Mouse (Mus musculus) MEL (cell line): Measurements from ENCODE around the gene Adamts9. TPM values are rescaled to one million over a fixed set of nuclear protein-coding genes. Genes with fewer than 3 reads are reported as not detected.

ENCODE experiments used
- DNase-seq: peaks from one replicate; pipeline ENCODE4 v3.0.0; 2011; ENCODE audit warnings: low read depth, low spot score
- H3K27ac ChIP-seq: 2 replicates; pipeline ENCODE4 v1.5.1; 2012; ENCODE audit warnings: low read depth, mild to moderate bottlenecking, control low read depth, low read length, moderate library complexity; ENCODE audit not compliant: control insufficient read depth
- H3K27me3 ChIP-seq, 2 experiments: fragments of 150-350 bp in 1 of 2; sonication (generic) in 1 of 2; 2 replicates each; pipeline ENCODE4 v1.6.1; 2012; ENCODE audit warnings: low read length in 2 of 2, mild to moderate bottlenecking in 2 of 2, improper control_type of control experiment in 1 of 2, moderate library complexity in 1 of 2; ENCODE audit not compliant: insufficient read depth in 2 of 2, control insufficient read depth in 1 of 2
- H3K36me3 ChIP-seq, 2 experiments: 2 replicates each; pipeline ENCODE4 v1.6.1; 2012 to 2014; ENCODE audit warnings: low read length in 2 of 2, improper control_type of control experiment in 1 of 2, inconsistent platforms in 1 of 2, mild to moderate bottlenecking in 1 of 2; ENCODE audit not compliant: insufficient read depth in 2 of 2, control insufficient read depth in 1 of 2
- H3K4me1 ChIP-seq, 2 experiments: fragments of 150-350 bp in 1 of 2; sonication (generic) in 1 of 2; 2 replicates each; pipeline ENCODE4 v1.6.1; 2012; ENCODE audit warnings: low read length in 2 of 2, improper control_type of control experiment in 1 of 2, mild to moderate bottlenecking in 1 of 2; ENCODE audit not compliant: insufficient read depth in 2 of 2, control insufficient read depth in 1 of 2
- H3K4me3 ChIP-seq, 2 experiments: fragments of 150-350 bp in 1 of 2; sonication (generic) in 1 of 2; 2 replicates each; pipeline ENCODE4 v1.5.1; 2012; ENCODE audit warnings: low read depth in 2 of 2, low read length in 2 of 2, mild to moderate bottlenecking in 2 of 2, moderate library complexity in 2 of 2, control low read depth in 1 of 2, improper control_type of control experiment in 1 of 2; ENCODE audit not compliant: control insufficient read depth in 1 of 2, insufficient read depth in 1 of 2
- H3K79me2 ChIP-seq: 2 replicates; pipeline ENCODE4 v1.6.1; 2012; ENCODE audit warnings: mild to moderate bottlenecking, low read length, moderate library complexity; ENCODE audit not compliant: control insufficient read depth, poor library complexity, insufficient read depth
- H3K9ac ChIP-seq: 2 replicates; pipeline ENCODE4 v1.6.1; 2012; ENCODE audit warnings: low read depth, mild to moderate bottlenecking, control low read depth, low read length, moderate library complexity; ENCODE audit not compliant: control insufficient read depth, poor library complexity, severe bottlenecking
- H3K9me3 ChIP-seq: fragments of 150-350 bp; sonication (generic); replicated peaks from 2 replicates; pipeline ENCODE4 v1.6.1; 2012; ENCODE audit warnings: mild to moderate bottlenecking, low read length, improper control_type of control experiment, moderate library complexity; ENCODE audit not compliant: insufficient read depth
- BHLHE40 ChIP-seq: IDR thresholded peaks from 2 replicates; pipeline ENCODE4 v1.6.1; 2012; ENCODE audit warnings: low read depth, mild to moderate bottlenecking, inconsistent platforms, low read length, improper control_type of control experiment, borderline replicate concordance
- CHD1 ChIP-seq: IDR thresholded peaks from 2 replicates; pipeline ENCODE4 v1.6.1; 2012; ENCODE audit warnings: low read depth, mild to moderate bottlenecking, inconsistent platforms, low read length, improper control_type of control experiment
- ETS1 ChIP-seq: IDR thresholded peaks from 2 replicates; pipeline ENCODE4 v1.6.1; 2012; ENCODE audit warnings: low read depth, mild to moderate bottlenecking, inconsistent platforms, low read length, improper control_type of control experiment, moderate library complexity
- GABPA ChIP-seq: IDR thresholded peaks from 2 replicates; pipeline ENCODE4 v1.6.1; 2012; ENCODE audit warnings: low read depth, mild to moderate bottlenecking, inconsistent platforms, low read length, improper control_type of control experiment, moderate library complexity
- GATA1 ChIP-seq: IDR thresholded peaks from 2 replicates; pipeline ENCODE4 v1.6.1; 2011; ENCODE audit warnings: low read depth, low read length, improper control_type of control experiment
- JUND ChIP-seq: IDR thresholded peaks from 2 replicates; pipeline ENCODE4 v1.6.1; 2011; ENCODE audit warnings: low read depth, mild to moderate bottlenecking, improper control_type of control experiment, low read length
- KAT2A ChIP-seq: conservative IDR thresholded peaks from 2 replicates; pipeline ENCODE4 v1.6.1; 2012; ENCODE audit warnings: low read depth, low read length, improper control_type of control experiment, inconsistent platforms
- MAFK ChIP-seq: IDR thresholded peaks from 2 replicates; pipeline ENCODE4 v1.6.1; 2011; ENCODE audit warnings: low read depth, mild to moderate bottlenecking, low read length, improper control_type of control experiment, borderline replicate concordance
- MXI1 ChIP-seq: IDR thresholded peaks from 2 replicates; pipeline ENCODE4 v1.6.1; 2011; ENCODE audit warnings: mild to moderate bottlenecking, low read depth, low read length, improper control_type of control experiment
- MYB ChIP-seq: IDR thresholded peaks from 2 replicates; pipeline ENCODE4 v1.6.1; 2011; ENCODE audit warnings: mild to moderate bottlenecking, low read depth, low read length, improper control_type of control experiment
- MYC ChIP-seq: IDR thresholded peaks from 2 replicates; pipeline ENCODE4 v1.6.1; 2011; ENCODE audit warnings: low read depth, mild to moderate bottlenecking, low read length, improper control_type of control experiment, moderate library complexity
- POLR2AphosphoS2 ChIP-seq: IDR thresholded peaks from 2 replicates; pipeline ENCODE4 v1.6.1; 2011; ENCODE audit warnings: low read length, improper control_type of control experiment
- RAD21 ChIP-seq: IDR thresholded peaks from 2 replicates; pipeline ENCODE4 v1.6.1; 2011; ENCODE audit warnings: mild to moderate bottlenecking, low read depth, low read length, improper control_type of control experiment
- SIN3A ChIP-seq: IDR thresholded peaks from 2 replicates; pipeline ENCODE4 v1.6.1; 2012; ENCODE audit warnings: low read length, improper control_type of control experiment, inconsistent platforms
- TAL1 ChIP-seq: IDR thresholded peaks from 2 replicates; pipeline ENCODE4 v1.6.1; 2012; ENCODE audit warnings: mild to moderate bottlenecking, inconsistent platforms, low read length, moderate library complexity, mixed read lengths
- TCF12 ChIP-seq: IDR thresholded peaks from 2 replicates; pipeline ENCODE4 v1.6.1; 2014; ENCODE audit warnings: low read depth, mild to moderate bottlenecking, inconsistent platforms, low read length, improper control_type of control experiment, moderate library complexity
- UBTF ChIP-seq: IDR thresholded peaks from 2 replicates; pipeline ENCODE4 v1.6.1; 2012; ENCODE audit warnings: low read depth, mild to moderate bottlenecking, inconsistent platforms, low read length, improper control_type of control experiment, moderate library complexity, borderline replicate concordance; ENCODE audit not compliant: insufficient read depth
- USF2 ChIP-seq, 2 experiments: IDR thresholded peaks; 2 replicates each; pipeline ENCODE4 v1.6.1; 2011 to 2012; ENCODE audit warnings: improper control_type of control experiment in 2 of 2, low read length in 2 of 2, borderline replicate concordance in 1 of 2, inconsistent platforms in 1 of 2, low read depth in 1 of 2, mild to moderate bottlenecking in 1 of 2; ENCODE audit not compliant: insufficient read depth in 1 of 2
- ZC3H11A ChIP-seq: IDR thresholded peaks from 2 replicates; pipeline ENCODE4 v1.6.1; 2012; ENCODE audit warnings: low read depth, mild to moderate bottlenecking, inconsistent platforms, low read length, improper control_type of control experiment
- ZMIZ1 ChIP-seq: IDR thresholded peaks from 2 replicates; pipeline ENCODE4 v1.6.1; 2012; ENCODE audit warnings: low read depth, mild to moderate bottlenecking, inconsistent platforms, low read length, improper control_type of control experiment, moderate library complexity
- ZNF384 ChIP-seq: IDR thresholded peaks from 2 replicates; pipeline ENCODE4 v1.6.1; 2012; ENCODE audit warnings: low read depth, mild to moderate bottlenecking, inconsistent platforms, low read length, improper control_type of control experiment
- polyA plus RNA-seq, 2 experiments: library from polyadenylated mRNA; stranded (reverse) in 1 of 2; unstranded in 1 of 2; fragments of >175 nt in 1 of 2; fragments of >200 nt in 1 of 2; gene quantifications; 2 replicates each; pipeline versions ENCODE4 v1.2.1 to v1.2.4; 2012; ENCODE audit warnings: low replicate concordance in 2 of 2, low read depth in 1 of 2; ENCODE audit not compliant: insufficient read length in 2 of 2, insufficient read depth in 1 of 2, missing spikeins in 1 of 2
- total RNA-seq: library from RNA; depleted of rRNA; stranded (reverse); fragments of 300-350 nt; gene quantifications from 2 replicates; pipeline ENCODE4 v1.2.3, GENCODE M21; 2012

The Adamts9 gene
- total and polyA plus RNA-seq, 3 experiments = not detected

DNA sequence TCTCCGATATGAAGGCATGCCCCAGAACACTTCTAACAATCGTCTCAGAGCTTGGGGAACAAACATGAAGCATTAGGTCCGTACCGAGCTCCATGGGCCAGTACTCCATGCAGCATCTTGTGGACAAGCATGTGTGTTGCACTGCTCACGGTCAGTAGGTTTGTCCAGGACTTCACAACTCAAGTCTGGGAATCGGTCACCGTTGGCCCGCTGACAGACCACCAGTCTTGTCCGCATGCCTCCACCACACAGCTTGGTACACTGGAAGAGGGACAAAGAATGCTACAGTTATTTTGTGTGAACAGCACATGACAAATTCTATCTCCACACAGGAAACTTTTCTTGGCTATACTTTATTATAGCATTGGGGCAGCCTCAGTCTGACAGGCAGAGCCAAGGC lies 94.1 kb downstream of the Adamts9 start:
- H3K27ac ChIP-seq = no peak overlapping the region
- no peaks in the 10 kb centered on the region for H3K4me1 ChIP-seq
- TF ChIP-seq MYC (no peak), USF2 (IDR thresholded peaks at IDR 0.05; ENCODE audit: borderline replicate concordance in 1 of 2, insufficient read depth in 1 of 2, low read depth in 1 of 2, low read length in 2 of 2) (no peak), TAL1 (no peak), ZNF384 (no peak), GABPA (no peak), GATA1 (no peak), MXI1 (no peak), RAD21 (no peak), KAT2A (no peak), TCF12 (no peak), MAFK (no peak), POLR2AphosphoS2 (no peak), BHLHE40 (no peak), MYB (no peak), SIN3A (no peak), ZC3H11A (no peak), ZMIZ1 (no peak), JUND (no peak), UBTF (no peak), ETS1 (no peak)
- H3K4me3 ChIP-seq = no peak overlapping the region
- no peaks in the 10 kb centered on the region for H3K27me3 ChIP-seq
- no peaks in the 10 kb centered on the region for H3K79me2 ChIP-seq
- no peak overlapping the region for H3K9ac ChIP-seq
- H3K9me3 ChIP-seq = no peaks in the 10 kb centered on the region
- no peaks in the 10 kb centered on the region for H3K36me3 ChIP-seq
- DNase-seq = no peak

- Histone ChIP-seq H3K9ac (no peak overlapping the region), H3K9me3 (no peaks in the 10 kb centered on the region), H3K27me3 (no peaks in the 10 kb centered on the region), H3K79me2 (no peaks in the 10 kb centered on the region), H3K4me3 (no peak overlapping the region), H3K4me1 (no peaks in the 10 kb centered on the region), H3K27ac (no peak overlapping the region), H3K36me3 (no peaks in the 10 kb centered on the region)
- TF ChIP-seq CHD1 = no peak
- TF ChIP-seq RAD21 = no peak
- no peak for DNase-seq
These were observed 96.7 kb downstream of the Adamts9 start for GRCm38 (mm10) chr6:92846614-92847013.
